Mouse (Mus musculus): Measurements from ENCODE around the gene Npepl1. TPM values are rescaled to one million over a fixed set of nuclear protein-coding genes. Genes with fewer than 3 reads are reported as not detected.

The Npepl1 gene
- total RNA-seq, 1 experiment = 12.9 TPM

GRCm38 (mm10) chr2:174118141-174118540 is 8.0 kb downstream of the Npepl1 start:
- Histone ChIP-seq H3K4me3 (ENCODE audit: insufficient read depth in 1 of 2, low read depth in 1 of 2, low read length in 2 of 2, poor library complexity in 1 of 2, severe bottlenecking in 1 of 2) (no peak overlapping the region), H3K9me3 (ENCODE audit: control insufficient read depth, insufficient read depth, low read depth, low read length) (no peaks in the 10 kb centered on the region), H3K27ac (ENCODE audit: insufficient read depth, low read depth, low read length, poor library complexity, severe bottlenecking) (no peak overlapping the region), H3K36me3 (ENCODE audit: control insufficient read depth, insufficient read depth, low read length, poor library complexity, severe bottlenecking) (peaks cover 16% of the 10 kb centered on the region; the same call in 1 of the 2 replicates), H3K4me1 (ENCODE audit: control insufficient read depth in 2 of 2, insufficient read depth in 2 of 2, low read length in 2 of 2, poor library complexity in 1 of 2) (peaks cover 0 to 11% of the 10 kb centered on the region in 2 experiments; a peak in 2 of 4 replicates), H3K9ac (ENCODE audit: insufficient read depth, low read depth, low read length, poor library complexity, severe bottlenecking) (no peak overlapping the region)
- DNase-seq (ENCODE audit: low read depth, low spot score) = no peak
- in situ Hi-C loops (cut with MboI; ENCODE audit: low sequenced_read_pairs in 2 of 2, unreplicated experiment in 2 of 2) = no loop called here
- TF ChIP-seq ZC3H11A (IDR thresholded peaks at IDR 0.05; ENCODE audit: borderline replicate concordance, low read depth, low read length) (no peak), MAFK (IDR thresholded peaks at IDR 0.05; ENCODE audit: insufficient read depth, low read depth, low read length) (no peak), ZNF384 (IDR thresholded peaks at IDR 0.05; ENCODE audit: low read depth, low read length) (no peak), HCFC1 (IDR thresholded peaks at IDR 0.05; ENCODE audit: borderline replicate concordance, insufficient read depth, low read length) (no peak), CHD2 (IDR thresholded peaks at IDR 0.05; ENCODE audit: low read depth, low read length) (no peak)

GRCm38 (mm10) chr2:174119259-174119658 is 9.1 kb downstream of the Npepl1 start:
- Histone ChIP-seq H3K4me1 (ENCODE audit: control insufficient read depth in 2 of 2, insufficient read depth in 2 of 2, low read length in 2 of 2, poor library complexity in 1 of 2) (peaks cover 0 to 11% of the 10 kb centered on the region in 2 experiments; a peak in 2 of 4 replicates), H3K9ac (ENCODE audit: insufficient read depth, low read depth, low read length, poor library complexity, severe bottlenecking) (no peak overlapping the region), H3K36me3 (ENCODE audit: control insufficient read depth, insufficient read depth, low read length, poor library complexity, severe bottlenecking) (peaks cover 16% of the 10 kb centered on the region; the same call in 1 of the 2 replicates), H3K9me3 (ENCODE audit: control insufficient read depth, insufficient read depth, low read depth, low read length) (no peaks in the 10 kb centered on the region), H3K27ac (ENCODE audit: insufficient read depth, low read depth, low read length, poor library complexity, severe bottlenecking) (no peak overlapping the region), H3K4me3 (ENCODE audit: insufficient read depth in 1 of 2, low read depth in 1 of 2, low read length in 2 of 2, poor library complexity in 1 of 2, severe bottlenecking in 1 of 2) (no peak overlapping the region)
- TF ChIP-seq MAFK (IDR thresholded peaks at IDR 0.05; ENCODE audit: insufficient read depth, low read depth, low read length) (no peak), CHD2 (IDR thresholded peaks at IDR 0.05; ENCODE audit: low read depth, low read length) (no peak), HCFC1 (IDR thresholded peaks at IDR 0.05; ENCODE audit: borderline replicate concordance, insufficient read depth, low read length) (no peak), ZNF384 (IDR thresholded peaks at IDR 0.05; ENCODE audit: low read depth, low read length) (no peak), ZC3H11A (IDR thresholded peaks at IDR 0.05; ENCODE audit: borderline replicate concordance, low read depth, low read length) (no peak)
- in situ Hi-C loops (cut with MboI; ENCODE audit: low sequenced_read_pairs in 2 of 2, unreplicated experiment in 2 of 2) = no loop called here
- DNase-seq (ENCODE audit: low read depth, low spot score) = no peak

GRCm38 (mm10) chr2:174120631-174121030 is 10.5 kb downstream of the Npepl1 start:
- DNase-seq (ENCODE audit: low read depth, low spot score) = no peak
- peak overlapping the region; percentile 5 to 31; a peak in 1 of 4 replicates for H3K4me3 ChIP-seq (ENCODE audit: insufficient read depth in 1 of 2, low read depth in 1 of 2, low read length in 2 of 2, poor library complexity in 1 of 2, severe bottlenecking in 1 of 2)
- no peak for TF ChIP-seq ZC3H11A (IDR thresholded peaks at IDR 0.05; ENCODE audit: borderline replicate concordance, low read depth, low read length)
- peaks cover 0 to 11% of the 10 kb centered on the region in 2 experiments; a peak in 2 of 4 replicates for H3K4me1 ChIP-seq (ENCODE audit: control insufficient read depth in 2 of 2, insufficient read depth in 2 of 2, low read length in 2 of 2, poor library complexity in 1 of 2)
- in situ Hi-C loops (cut with MboI; ENCODE audit: low sequenced_read_pairs in 2 of 2, unreplicated experiment in 2 of 2) = no loop called here
- peaks cover 14% of the 10 kb centered on the region; the same call in 1 of the 2 replicates for H3K36me3 ChIP-seq (ENCODE audit: control insufficient read depth, insufficient read depth, low read length, poor library complexity, severe bottlenecking)
- H3K9ac ChIP-seq (ENCODE audit: insufficient read depth, low read depth, low read length, poor library complexity, severe bottlenecking) = no peak overlapping the region; the same call in 1 of the 2 replicates
- no peak overlapping the region for H3K27ac ChIP-seq (ENCODE audit: insufficient read depth, low read depth, low read length, poor library complexity, severe bottlenecking)
- H3K9me3 ChIP-seq (ENCODE audit: control insufficient read depth, insufficient read depth, low read depth, low read length) = no peaks in the 10 kb centered on the region

- H3K4me3 ChIP-seq (ENCODE audit: insufficient read depth in 1 of 2, low read depth in 1 of 2, low read length in 2 of 2, poor library complexity in 1 of 2, severe bottlenecking in 1 of 2) = no peak overlapping the region
- peaks cover 14% of the 10 kb centered on the region; the same call in 1 of the 2 replicates for H3K36me3 ChIP-seq (ENCODE audit: control insufficient read depth, insufficient read depth, low read length, poor library complexity, severe bottlenecking)
- DNase-seq (ENCODE audit: low read depth, low spot score) = no peak
- no peak overlapping the region for H3K9ac ChIP-seq (ENCODE audit: insufficient read depth, low read depth, low read length, poor library complexity, severe bottlenecking)
- H3K9me3 ChIP-seq (ENCODE audit: control insufficient read depth, insufficient read depth, low read depth, low read length) = no peaks in the 10 kb centered on the region
- no peak overlapping the region for H3K27ac ChIP-seq (ENCODE audit: insufficient read depth, low read depth, low read length, poor library complexity, severe bottlenecking)
- TF ChIP-seq HCFC1 (IDR thresholded peaks at IDR 0.05; ENCODE audit: borderline replicate concordance, insufficient read depth, low read length) (no peak), CHD2 (IDR thresholded peaks at IDR 0.05; ENCODE audit: low read depth, low read length) (no peak), ZNF384 (IDR thresholded peaks at IDR 0.05; ENCODE audit: low read depth, low read length) (no peak), MAFK (IDR thresholded peaks at IDR 0.05; ENCODE audit: insufficient read depth, low read depth, low read length) (no peak), ZC3H11A (IDR thresholded peaks at IDR 0.05; ENCODE audit: borderline replicate concordance, low read depth, low read length) (no peak)
- in situ Hi-C loops (cut with MboI; ENCODE audit: low sequenced_read_pairs in 2 of 2, unreplicated experiment in 2 of 2) = no loop called here
- peaks cover 0 to 14% of the 10 kb centered on the region in 2 experiments; a peak in 3 of 4 replicates for H3K4me1 ChIP-seq (ENCODE audit: control insufficient read depth in 2 of 2, insufficient read depth in 2 of 2, low read length in 2 of 2, poor library complexity in 1 of 2)
Observed at GRCm38 (mm10) chr2:174121411-174121947, 11.3 kb downstream of the Npepl1 start.
